Mouse (Mus musculus): ENCODE data around the gene Cadps. TPM values are rescaled to one million over a fixed set of nuclear protein-coding genes. Genes with fewer than 3 reads are reported as not detected.

Gene Cadps
- polyA plus RNA-seq, 1 experiment from 2014 or later = 0.31 TPM

- Histone ChIP-seq H3K4me1 (no peaks in the 10 kb centered on the region), H3K9ac (no peak overlapping the region), H3K4me2 (no peak overlapping the region), H3K9me3 (no peaks in the 10 kb centered on the region), H3K27ac (no peak overlapping the region), H3K36me3 (no peaks in the 10 kb centered on the region), H3K27me3 (no peaks in the 10 kb centered on the region), H3K4me3 (no peak overlapping the region)
- ATAC-seq (ENCODE audit: borderline replicate concordance, extremely low read depth, low FRiP score, low TSS enrichment) = no peak
- 67% methylated on average over 3 of the region's 3 CpGs for WGBS
These were observed 104.1 kb downstream of the Cadps start for GRCm38 (mm10) chr14:12718766-12719165.

GRCm38 (mm10) chr14:12715906-12716659 lies 106.8 kb downstream of the Cadps start:
- Histone ChIP-seq H3K9me3 (no peaks in the 10 kb centered on the region), H3K27ac (no peak overlapping the region), H3K27me3 (no peaks in the 10 kb centered on the region), H3K4me1 (no peaks in the 10 kb centered on the region), H3K9ac (no peak overlapping the region), H3K36me3 (no peaks in the 10 kb centered on the region), H3K4me2 (no peak overlapping the region), H3K4me3 (no peak overlapping the region)
- ATAC-seq (ENCODE audit: borderline replicate concordance, extremely low read depth, low FRiP score, low TSS enrichment) = no peak
- WGBS = 25% methylated on average over 2 of the region's 2 CpGs

GRCm38 (mm10) chr14:12707395-12707794 lies 115.5 kb downstream of the Cadps start:
- no peaks in the 10 kb centered on the region for H3K36me3 ChIP-seq
- WGBS = 82% methylated on average over 3 of the region's 3 CpGs
- H3K4me2 ChIP-seq = no peak overlapping the region
- H3K27ac ChIP-seq = no peak overlapping the region
- no peak for ATAC-seq (ENCODE audit: borderline replicate concordance, extremely low read depth, low FRiP score, low TSS enrichment)
- no peak overlapping the region for H3K4me3 ChIP-seq
- no peaks in the 10 kb centered on the region for H3K27me3 ChIP-seq
- no peak overlapping the region for H3K9ac ChIP-seq
- no peaks in the 10 kb centered on the region for H3K9me3 ChIP-seq
- no peaks in the 10 kb centered on the region for H3K4me1 ChIP-seq

GRCm38 (mm10) chr14:12704461-12704860 lies 118.4 kb downstream of the Cadps start:
- ATAC-seq (ENCODE audit: borderline replicate concordance, extremely low read depth, low FRiP score, low TSS enrichment) = no peak
- WGBS = 71% methylated on average over 2 of the region's 2 CpGs

GRCm38 (mm10) chr14:12690201-12690600 lies 132.7 kb downstream of the Cadps start:
- Histone ChIP-seq H3K4me2 (no peak overlapping the region), H3K36me3 (no peaks in the 10 kb centered on the region), H3K9ac (no peak overlapping the region), H3K4me1 (no peaks in the 10 kb centered on the region), H3K9me3 (no peaks in the 10 kb centered on the region), H3K27ac (no peak overlapping the region), H3K4me3 (no peak overlapping the region), H3K27me3 (no peaks in the 10 kb centered on the region)
- no peak for ATAC-seq (ENCODE audit: borderline replicate concordance, extremely low read depth, low FRiP score, low TSS enrichment)
- 45% methylated on average over 1 of the region's 1 CpGs for WGBS

More at GRCm38 (mm10) chr14:12704461-12704860, 118.4 kb downstream of the Cadps start:
- no peak overlapping the region for H3K9ac ChIP-seq
- H3K4me2 ChIP-seq = no peak overlapping the region
- H3K27ac ChIP-seq = no peak overlapping the region
- H3K4me3 ChIP-seq = no peak overlapping the region
- no peaks in the 10 kb centered on the region for H3K36me3 ChIP-seq
- H3K4me1 ChIP-seq = no peaks in the 10 kb centered on the region
- H3K9me3 ChIP-seq = no peaks in the 10 kb centered on the region
- H3K27me3 ChIP-seq = no peaks in the 10 kb centered on the region

- no peak overlapping the region for H3K9ac ChIP-seq
- H3K4me2 ChIP-seq = no peak overlapping the region
- H3K27me3 ChIP-seq = no peaks in the 10 kb centered on the region
- no peak overlapping the region for H3K27ac ChIP-seq
- H3K4me1 ChIP-seq = no peaks in the 10 kb centered on the region
- H3K4me3 ChIP-seq = no peak overlapping the region
- WGBS = 79% methylated on average over 3 of the region's 3 CpGs
- H3K36me3 ChIP-seq = no peaks in the 10 kb centered on the region
- ATAC-seq (ENCODE audit: borderline replicate concordance, extremely low read depth, low FRiP score, low TSS enrichment) = no peak
- H3K9me3 ChIP-seq = no peaks in the 10 kb centered on the region
These were observed 137.9 kb downstream of the Cadps start for GRCm38 (mm10) chr14:12685015-12685414.

GRCm38 (mm10) chr14:12680819-12681638 lies 141.8 kb downstream of the Cadps start:
- no peaks in the 10 kb centered on the region for H3K36me3 ChIP-seq
- no peak overlapping the region for H3K27ac ChIP-seq
- WGBS = 33% methylated on average over 3 of the region's 3 CpGs
- no peak overlapping the region for H3K4me3 ChIP-seq
- H3K27me3 ChIP-seq = no peaks in the 10 kb centered on the region
- H3K4me2 ChIP-seq = no peak overlapping the region
- no peak overlapping the region for H3K9ac ChIP-seq
- no peaks in the 10 kb centered on the region for H3K9me3 ChIP-seq
- no peaks in the 10 kb centered on the region for H3K4me1 ChIP-seq
- ATAC-seq (ENCODE audit: borderline replicate concordance, extremely low read depth, low FRiP score, low TSS enrichment) = no peak

GRCm38 (mm10) chr14:12661430-12661829 lies 161.4 kb downstream of the Cadps start:
- no peaks in the 10 kb centered on the region for H3K4me1 ChIP-seq
- no peak overlapping the region for H3K9ac ChIP-seq
- no peak overlapping the region for H3K4me2 ChIP-seq
- no peak overlapping the region for H3K4me3 ChIP-seq
- WGBS = 80% methylated on average over 2 of the region's 2 CpGs
- no peaks in the 10 kb centered on the region for H3K27me3 ChIP-seq
- no peaks in the 10 kb centered on the region for H3K36me3 ChIP-seq
- no peaks in the 10 kb centered on the region for H3K9me3 ChIP-seq
- H3K27ac ChIP-seq = no peak overlapping the region
- no peak for ATAC-seq (ENCODE audit: borderline replicate concordance, extremely low read depth, low FRiP score, low TSS enrichment)

GRCm38 (mm10) chr14:12657351-12657750 lies 165.5 kb downstream of the Cadps start:
- no peaks in the 10 kb centered on the region for H3K36me3 ChIP-seq
- no peak overlapping the region for H3K9ac ChIP-seq
- H3K9me3 ChIP-seq = no peaks in the 10 kb centered on the region
- WGBS = 31% methylated on average over 4 of the region's 4 CpGs
- H3K4me3 ChIP-seq = no peak overlapping the region
- H3K4me1 ChIP-seq = no peaks in the 10 kb centered on the region
- no peak for ATAC-seq (ENCODE audit: borderline replicate concordance, extremely low read depth, low FRiP score, low TSS enrichment)
- H3K4me2 ChIP-seq = no peak overlapping the region
- H3K27me3 ChIP-seq = no peaks in the 10 kb centered on the region
- H3K27ac ChIP-seq = no peak overlapping the region

- Histone ChIP-seq H3K27ac (no peak overlapping the region), H3K27me3 (no peaks in the 10 kb centered on the region), H3K4me3 (no peak overlapping the region), H3K9me3 (no peaks in the 10 kb centered on the region), H3K4me2 (no peak overlapping the region), H3K9ac (no peak overlapping the region), H3K4me1 (no peaks in the 10 kb centered on the region), H3K36me3 (no peaks in the 10 kb centered on the region)
- WGBS = 81% methylated on average over 6 of the region's 6 CpGs
- no peak for ATAC-seq (ENCODE audit: borderline replicate concordance, extremely low read depth, low FRiP score, low TSS enrichment)
These were observed 179.9 kb downstream of the Cadps start for GRCm38 (mm10) chr14:12642868-12643512.

- Histone ChIP-seq H3K4me3 (no peak overlapping the region), H3K27me3 (no peaks in the 10 kb centered on the region), H3K4me1 (no peaks in the 10 kb centered on the region), H3K27ac (no peak overlapping the region), H3K36me3 (no peaks in the 10 kb centered on the region), H3K9ac (no peak overlapping the region), H3K9me3 (no peaks in the 10 kb centered on the region), H3K4me2 (no peak overlapping the region)
- WGBS = 86% methylated on average over 2 of the region's 2 CpGs
- no peak for ATAC-seq (ENCODE audit: borderline replicate concordance, extremely low read depth, low FRiP score, low TSS enrichment)
These were observed 184.1 kb downstream of the Cadps start for GRCm38 (mm10) chr14:12638762-12639161.
